Mouse (Mus musculus): Measurements from ENCODE around the gene Exoc4. TPM values are rescaled to one million over a fixed set of nuclear protein-coding genes. Genes with fewer than 3 reads are reported as not detected.

Gene Exoc4
- 8.8 and 9.6 TPM in 2 replicates for polyA plus RNA-seq (2015; fragmentation: Nextera tagmentation; extraction: Ambion mirVana)

DNA sequence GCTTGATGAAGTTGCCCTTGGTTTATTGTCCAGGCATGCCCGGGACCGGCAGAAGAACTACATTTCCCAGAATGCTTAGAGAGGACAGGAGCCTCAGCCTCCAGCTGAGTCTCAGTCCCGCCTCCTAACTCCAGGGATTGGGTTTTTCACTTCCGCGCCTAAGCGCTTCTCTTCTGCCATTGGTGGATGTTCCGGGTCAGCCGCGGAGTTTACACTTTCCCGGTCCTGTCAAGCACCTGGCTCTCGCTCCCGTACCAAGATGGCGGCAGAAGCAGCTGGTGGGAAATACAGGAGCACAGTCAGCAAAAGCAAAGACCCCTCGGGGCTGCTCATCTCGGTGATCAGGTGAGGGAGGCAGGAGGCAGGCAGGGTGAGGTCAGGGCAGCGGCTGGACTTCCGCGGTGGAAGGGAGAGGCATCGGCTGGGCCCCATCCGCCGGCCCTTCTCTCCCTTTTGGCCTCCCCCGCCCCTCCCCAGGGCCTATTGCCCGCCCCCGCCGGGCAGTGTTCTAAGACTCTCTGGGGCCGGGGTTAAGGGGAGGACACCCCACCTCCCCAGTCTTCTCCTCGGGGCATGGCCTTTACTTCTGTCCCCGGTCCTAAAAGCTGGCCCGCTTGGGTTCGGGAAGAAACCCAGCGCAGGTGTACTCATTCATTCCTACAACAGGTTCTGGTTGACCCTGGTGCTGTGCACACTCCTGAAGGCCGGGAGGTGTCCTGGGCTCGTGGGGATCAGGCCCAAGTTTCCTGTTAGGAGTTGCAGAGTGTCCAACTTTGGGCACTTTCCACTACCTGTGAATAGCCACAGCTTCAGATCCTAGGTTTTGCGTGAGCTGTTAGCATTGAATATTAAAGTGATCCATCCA, at the start of gene Exoc4:
Exoc4 (plus strand) TSS at position 192 of the 865 bp plus-strand sequence.
- 0 out of 2 replicates have a peak, but pooled peaks cover 2% of the 10 kb centered on the region for H3K4me1 ChIP-seq (replicated peaks; ENCODE audit: control insufficient read depth, insufficient read depth, low read length)
- no peaks in the 10 kb centered on the region for H3K9me3 ChIP-seq (ENCODE audit: control insufficient read depth)
- peak; percentile 100 for ATAC-seq
- peak within 1 kb of the TSS; percentile 89 for H3K4me2 ChIP-seq (replicated peaks; ENCODE audit: low read depth)
- H3K9ac ChIP-seq (ENCODE audit: low read depth, low read length), result peak within 1 kb of the TSS; percentile 72
- no peak for TF ChIP-seq CTCF (IDR thresholded peaks at IDR 0.05; ENCODE audit: low read depth)
- no peak within 1 kb of the TSS for H3K27ac ChIP-seq (ENCODE audit: low read depth, low read length)
- WGBS, result 2% methylated on average over 33 of the region's 34 CpGs
- no peaks in the 10 kb centered on the region for H3K36me3 ChIP-seq (ENCODE audit: control insufficient read depth, insufficient read depth)
- H3K4me3 ChIP-seq (ENCODE audit: low read depth, low read length), result peak within 1 kb of the TSS; percentile 89
- H3K27me3 ChIP-seq (replicated peaks; ENCODE audit: control insufficient read depth, insufficient read depth, low read length), result no peaks in the 10 kb centered on the region

DNA sequence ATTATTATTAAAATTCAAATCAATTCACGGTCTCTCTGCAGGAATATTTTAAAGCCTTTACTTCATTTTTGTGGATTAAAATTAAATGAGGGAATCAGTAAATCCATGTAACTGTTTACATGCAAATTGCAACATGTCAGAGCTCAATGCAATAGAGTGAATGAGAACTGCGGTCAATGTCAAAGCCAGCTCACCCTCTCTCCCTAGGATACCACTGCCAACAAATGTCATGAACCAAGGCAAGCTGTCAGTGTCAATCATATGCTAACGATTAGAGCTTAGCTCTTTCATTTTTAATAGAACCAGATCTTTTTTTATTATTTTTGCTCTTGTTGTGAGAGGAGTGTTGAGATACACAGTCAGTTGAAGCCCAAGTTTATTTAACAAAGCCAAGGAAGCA, 30.1 kb upstream of the Exoc4 start:
- H3K27me3 ChIP-seq (replicated peaks; ENCODE audit: control insufficient read depth, insufficient read depth, low read length), result no peaks in the 10 kb centered on the region
- H3K4me1 ChIP-seq (replicated peaks; ENCODE audit: control insufficient read depth, insufficient read depth, low read length), result no peaks in the 10 kb centered on the region
- no peak overlapping the region for H3K9ac ChIP-seq (ENCODE audit: low read depth, low read length)
- no peak for ATAC-seq
- TF ChIP-seq CTCF (IDR thresholded peaks at IDR 0.05; ENCODE audit: low read depth), result no peak
- H3K4me2 ChIP-seq (replicated peaks; ENCODE audit: low read depth), result no peak overlapping the region
- 91% methylated on average over 3 of the region's 3 CpGs for WGBS
- H3K36me3 ChIP-seq (ENCODE audit: control insufficient read depth, insufficient read depth), result no peaks in the 10 kb centered on the region
- H3K4me3 ChIP-seq (ENCODE audit: low read depth, low read length), result no peak overlapping the region
- no peaks in the 10 kb centered on the region for H3K9me3 ChIP-seq (ENCODE audit: control insufficient read depth)
- no peak overlapping the region for H3K27ac ChIP-seq (ENCODE audit: low read depth, low read length)

DNA sequence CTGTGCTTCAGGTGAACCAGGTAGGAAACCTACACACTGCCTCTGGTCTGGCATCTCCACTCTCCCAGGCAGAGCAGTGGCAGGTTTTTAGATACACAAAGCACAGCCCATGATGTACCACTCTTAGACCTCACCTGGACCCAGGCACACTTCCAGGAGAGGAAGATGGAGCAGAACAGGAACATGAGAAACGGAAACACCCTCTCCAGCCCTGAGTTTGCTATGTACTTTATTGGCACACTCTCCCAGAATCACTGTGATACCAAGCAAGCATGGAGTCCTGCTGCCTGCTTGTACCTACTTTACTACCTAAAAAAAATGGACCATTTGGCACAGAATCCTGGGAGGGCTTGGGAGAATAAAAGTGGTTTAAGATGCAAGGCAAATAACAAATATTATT, 22.2 kb upstream of the Exoc4 start:
- Histone ChIP-seq H3K9ac (ENCODE audit: low read depth, low read length) (no peak overlapping the region), H3K9me3 (ENCODE audit: control insufficient read depth) (no peaks in the 10 kb centered on the region), H3K4me3 (ENCODE audit: low read depth, low read length) (no peak overlapping the region), H3K4me2 (replicated peaks; ENCODE audit: low read depth) (no peak overlapping the region), H3K4me1 (replicated peaks; ENCODE audit: control insufficient read depth, insufficient read depth, low read length) (no peaks in the 10 kb centered on the region), H3K27ac (ENCODE audit: low read depth, low read length) (no peak overlapping the region), H3K27me3 (replicated peaks; ENCODE audit: control insufficient read depth, insufficient read depth, low read length) (no peaks in the 10 kb centered on the region), H3K36me3 (ENCODE audit: control insufficient read depth, insufficient read depth) (no peaks in the 10 kb centered on the region)
- no peak for ATAC-seq
- no peak for TF ChIP-seq CTCF (IDR thresholded peaks at IDR 0.05; ENCODE audit: low read depth)
- 41% methylated on average over 1 of the region's 1 CpGs for WGBS

DNA sequence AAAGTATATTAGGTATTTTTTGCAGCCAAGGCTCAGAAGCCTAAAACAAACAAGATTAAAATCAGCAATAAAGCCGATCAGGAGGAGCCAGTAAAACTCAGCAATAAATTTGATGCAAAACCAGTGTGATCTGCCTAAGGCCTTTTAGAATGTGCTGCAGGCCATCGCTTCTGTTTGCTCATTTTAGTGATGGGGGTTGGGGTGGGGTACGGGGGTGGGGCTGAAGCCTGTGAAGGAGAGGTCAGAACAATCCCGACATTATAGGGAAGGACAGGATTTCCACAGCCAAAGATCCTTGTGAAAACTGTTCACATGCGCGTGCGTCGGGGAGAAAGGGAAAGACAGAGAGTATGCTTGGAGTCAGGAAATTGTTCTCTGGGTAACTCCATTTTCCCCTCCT, 21.5 kb upstream of the Exoc4 start:
- Histone ChIP-seq H3K27me3 (replicated peaks; ENCODE audit: control insufficient read depth, insufficient read depth, low read length) (no peaks in the 10 kb centered on the region), H3K27ac (ENCODE audit: low read depth, low read length) (no peak overlapping the region), H3K4me1 (replicated peaks; ENCODE audit: control insufficient read depth, insufficient read depth, low read length) (no peaks in the 10 kb centered on the region), H3K4me3 (ENCODE audit: low read depth, low read length) (no peak overlapping the region), H3K4me2 (replicated peaks; ENCODE audit: low read depth) (peak overlapping the region; percentile 41), H3K9me3 (ENCODE audit: control insufficient read depth) (no peaks in the 10 kb centered on the region), H3K9ac (ENCODE audit: low read depth, low read length) (no peak overlapping the region), H3K36me3 (ENCODE audit: control insufficient read depth, insufficient read depth) (no peaks in the 10 kb centered on the region)
- ATAC-seq, result no peak
- TF ChIP-seq CTCF (IDR thresholded peaks at IDR 0.05; ENCODE audit: low read depth), result no peak
- 26% methylated on average over 8 of the region's 8 CpGs for WGBS

DNA sequence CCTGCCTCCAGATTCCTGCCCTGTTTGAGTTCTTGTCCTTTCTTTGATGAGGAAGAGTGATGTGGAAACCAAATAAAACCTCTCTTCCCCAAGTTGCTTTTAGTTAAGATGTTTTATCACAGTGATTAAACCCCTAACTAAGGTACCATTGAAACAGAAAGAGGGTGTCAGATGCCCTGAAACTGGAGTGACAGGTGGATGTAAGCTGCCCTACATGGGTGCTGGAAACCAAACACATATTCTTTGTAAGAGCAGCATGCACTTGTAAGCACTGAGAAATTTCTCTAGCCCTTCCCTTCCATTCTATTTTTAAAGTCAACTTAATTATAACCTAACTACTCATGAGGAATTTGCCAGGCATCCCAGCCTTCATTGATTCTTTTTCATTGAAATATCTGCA, 7.6 kb upstream of the Exoc4 start:
- H3K4me3 ChIP-seq (ENCODE audit: low read depth, low read length), result no peak overlapping the region
- no peak for TF ChIP-seq CTCF (IDR thresholded peaks at IDR 0.05; ENCODE audit: low read depth)
- H3K27ac ChIP-seq (ENCODE audit: low read depth, low read length), result no peak overlapping the region
- H3K4me1 ChIP-seq (replicated peaks; ENCODE audit: control insufficient read depth, insufficient read depth, low read length), result no peaks in the 10 kb centered on the region
- no peaks in the 10 kb centered on the region for H3K27me3 ChIP-seq (replicated peaks; ENCODE audit: control insufficient read depth, insufficient read depth, low read length)
- ATAC-seq, result no peak
- H3K9ac ChIP-seq (ENCODE audit: low read depth, low read length), result no peak overlapping the region
- H3K9me3 ChIP-seq (ENCODE audit: control insufficient read depth), result no peaks in the 10 kb centered on the region
- no peaks in the 10 kb centered on the region for H3K36me3 ChIP-seq (ENCODE audit: control insufficient read depth, insufficient read depth)
- no peak overlapping the region for H3K4me2 ChIP-seq (replicated peaks; ENCODE audit: low read depth)

DNA sequence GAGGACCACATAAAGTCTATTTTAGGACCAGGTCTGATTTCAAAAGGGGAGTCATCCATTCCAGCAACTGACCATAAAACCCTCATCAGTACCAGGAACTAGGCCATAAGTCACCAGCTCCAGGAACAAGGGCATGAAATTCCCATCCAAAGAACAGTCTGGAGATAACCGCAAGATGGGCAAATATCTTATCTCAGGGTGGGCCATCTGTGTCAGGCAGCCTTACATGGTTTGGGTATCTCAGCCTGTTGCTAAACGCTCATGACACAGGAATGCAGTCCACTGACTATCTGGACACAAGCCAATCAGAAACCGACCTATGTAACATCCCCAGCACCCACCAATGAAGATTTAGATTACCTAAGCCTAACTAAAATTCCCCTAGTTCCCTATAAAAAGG, 4.3 kb upstream of the Exoc4 start:
- ATAC-seq, result no peak
- 54% methylated on average over 3 of the region's 3 CpGs for WGBS
- Histone ChIP-seq H3K9me3 (ENCODE audit: control insufficient read depth) (no peaks in the 10 kb centered on the region), H3K4me2 (replicated peaks; ENCODE audit: low read depth) (no peak overlapping the region), H3K36me3 (ENCODE audit: control insufficient read depth, insufficient read depth) (no peaks in the 10 kb centered on the region), H3K27ac (ENCODE audit: low read depth, low read length) (no peak overlapping the region), H3K4me3 (ENCODE audit: low read depth, low read length) (no peak overlapping the region), H3K9ac (ENCODE audit: low read depth, low read length) (no peak overlapping the region), H3K27me3 (replicated peaks; ENCODE audit: control insufficient read depth, insufficient read depth, low read length) (no peaks in the 10 kb centered on the region), H3K4me1 (replicated peaks; ENCODE audit: control insufficient read depth, insufficient read depth, low read length) (0 out of 2 replicates have a peak, but pooled peaks cover 2% of the 10 kb centered on the region)
- no peak for TF ChIP-seq CTCF (IDR thresholded peaks at IDR 0.05; ENCODE audit: low read depth)
